Mouse (Mus musculus): ENCODE measurements at regions not wholly inside any gene's neighbourhood (a gene's known extent, or its start where the extent isn't known, plus 50 kb on each side); places are given as distances from the start of the nearest gene placed in this dataset.
A peak's percentile ranks its signal among the peaks of the same experiment; 100 is the strongest.

DNA sequence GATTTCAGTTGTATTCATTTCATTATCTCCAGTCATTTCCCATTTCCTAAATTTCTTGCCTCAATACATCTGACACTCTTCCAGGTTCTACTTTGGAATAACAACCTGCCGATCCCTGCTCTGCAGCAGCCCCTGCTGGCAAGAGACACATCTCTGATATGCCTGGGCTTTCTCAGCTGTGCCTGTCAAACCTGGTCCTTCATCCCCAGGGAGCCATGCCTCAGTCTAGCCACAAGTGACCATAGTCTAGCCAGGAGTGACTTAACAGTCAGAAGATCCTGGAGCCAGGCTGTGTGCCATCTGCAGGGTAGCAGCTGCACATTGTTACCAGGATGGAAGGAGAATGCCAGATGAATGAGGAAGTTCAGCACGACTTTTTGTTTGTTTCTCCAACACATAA is 833.2 kb downstream of the Diaph3 start:
- TF ChIP-seq CTCF (IDR thresholded peaks at IDR 0.05) (peak; percentile 85), EP300 (IDR thresholded peaks at IDR 0.05; ENCODE audit: insufficient read depth, low read depth, low read length) (no peak), POLR2A (IDR thresholded peaks at IDR 0.05; ENCODE audit: insufficient read depth, low read depth, low read length) (no peak)

Data from heart, adult 2 months (tissue).